Mouse (Mus musculus) heart, embryonic 12.5 days (tissue): Measurements from ENCODE around the gene Colq. TPM values are rescaled to one million over a fixed set of nuclear protein-coding genes. Genes with fewer than 3 reads are reported as not detected.

Experiments
- ATAC-seq: fragments of 200-750 bp; cut with Nextera tagmentation; 2 replicates; pipeline ENCODE4 v1.8.0; 2017; ENCODE audit warnings: moderate TSS enrichment, moderate library complexity; ENCODE audit not compliant: insufficient number of reproducible peaks, low FRiP score
- H3K27ac ChIP-seq: fragments of 300-500 bp; sonication (generic); 2 replicates; pipeline ENCODE4 v1.5.1; 2016; ENCODE audit warnings: mild to moderate bottlenecking, moderate library complexity; ENCODE audit not compliant: poor library complexity, severe bottlenecking
- H3K27me3 ChIP-seq: fragments of 300-500 bp; sonication (generic); replicated peaks from 2 replicates; pipeline ENCODE4 v1.6.1; 2016; ENCODE audit warnings: mild to moderate bottlenecking, moderate library complexity
- H3K36me3 ChIP-seq: fragments of 300-500 bp; sonication (generic); 2 replicates; pipeline ENCODE4 v1.6.1; 2016; ENCODE audit warnings: mild to moderate bottlenecking, moderate library complexity
- H3K4me1 ChIP-seq: fragments of 300-500 bp; sonication (generic); replicated peaks from 2 replicates; pipeline ENCODE4 v1.6.1; 2016; ENCODE audit warnings: mild to moderate bottlenecking
- H3K4me2 ChIP-seq: fragments of 300-500 bp; sonication (generic); 2 replicates; pipeline ENCODE4 v1.6.1; 2016; ENCODE audit warnings: mild to moderate bottlenecking, moderate library complexity
- H3K4me3 ChIP-seq: fragments of 300-500 bp; sonication (generic); 2 replicates; pipeline ENCODE4 v1.5.1; 2016; ENCODE audit warnings: mild to moderate bottlenecking
- H3K9ac ChIP-seq: fragments of 300-500 bp; sonication (generic); 2 replicates; pipeline ENCODE4 v1.6.1; 2016; ENCODE audit warnings: mild to moderate bottlenecking, moderate library complexity
- H3K9me3 ChIP-seq: fragments of 300-500 bp; sonication (generic); replicated peaks from 2 replicates; pipeline ENCODE4 v1.6.1; 2016; ENCODE audit warnings: mild to moderate bottlenecking, moderate library complexity
- WGBS: fragments of 180-500 bp; shearing (Covaris S2); methylation state at CpG from one replicate; pipeline ENCODE4 v1.1.7; 2016; 5-methylcytosine and 5-hydroxymethylcytosine counted together
- polyA plus RNA-seq: library from polyadenylated mRNA; unstranded; fragments of >200 nt; fragmentation: Nextera tagmentation; extraction: Ambion mirVana; gene quantifications from 2 replicates; pipeline ENCODE4 v1.2.1, GENCODE M21; 2016

Gene Colq
- polyA plus RNA-seq, 1 experiment from 2014 or later, result 7.6 TPM

DNA sequence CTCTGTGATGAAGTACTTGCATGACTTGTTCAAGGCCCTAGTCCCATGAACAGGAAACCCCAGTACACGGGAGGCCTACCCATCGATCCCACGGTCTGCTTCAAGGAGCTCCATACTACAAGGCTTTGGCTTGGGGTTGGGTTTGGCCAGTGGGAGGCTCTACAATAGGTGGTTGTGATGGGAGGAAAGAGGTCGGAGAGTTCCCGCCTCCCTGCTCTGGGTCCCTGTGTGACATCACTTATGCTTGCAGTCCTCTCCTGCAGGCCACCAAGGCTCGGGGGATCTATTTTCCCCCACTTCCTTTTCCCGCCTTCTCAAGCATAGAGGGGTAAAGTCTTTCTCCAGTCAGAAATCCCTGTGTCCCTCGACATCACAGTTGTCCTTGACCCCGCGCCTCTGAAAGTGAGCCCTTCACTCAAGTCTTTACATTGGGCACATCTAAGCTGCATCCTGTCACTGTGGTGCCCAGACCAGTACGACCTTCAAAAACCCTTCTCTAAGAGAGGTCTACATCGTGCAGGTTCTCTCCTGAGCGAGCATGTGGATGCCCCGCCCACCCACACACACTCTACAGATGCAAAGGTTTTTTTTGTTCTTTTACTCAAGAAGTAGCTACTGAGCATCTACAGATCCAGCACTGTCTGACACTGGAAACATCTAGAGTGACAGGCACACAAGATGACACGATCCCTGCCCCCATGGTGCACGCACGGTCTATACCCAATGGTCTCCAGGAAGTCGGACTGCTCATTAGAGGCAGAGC lies 16.1 kb downstream of the Colq start:
- Histone ChIP-seq H3K27me3 (no peaks in the 10 kb centered on the region), H3K4me1 (peaks cover 56% of the 10 kb centered on the region), H3K4me2 (peak overlapping the region; percentile 57; the same call in 1 of the 2 replicates), H3K9me3 (no peaks in the 10 kb centered on the region), H3K9ac (no peak overlapping the region), H3K36me3 (no peaks in the 10 kb centered on the region), H3K4me3 (no peak overlapping the region), H3K27ac (no peak overlapping the region)
- no peak for ATAC-seq
- WGBS, result 86% methylated on average over 18 of the region's 18 CpGs

DNA sequence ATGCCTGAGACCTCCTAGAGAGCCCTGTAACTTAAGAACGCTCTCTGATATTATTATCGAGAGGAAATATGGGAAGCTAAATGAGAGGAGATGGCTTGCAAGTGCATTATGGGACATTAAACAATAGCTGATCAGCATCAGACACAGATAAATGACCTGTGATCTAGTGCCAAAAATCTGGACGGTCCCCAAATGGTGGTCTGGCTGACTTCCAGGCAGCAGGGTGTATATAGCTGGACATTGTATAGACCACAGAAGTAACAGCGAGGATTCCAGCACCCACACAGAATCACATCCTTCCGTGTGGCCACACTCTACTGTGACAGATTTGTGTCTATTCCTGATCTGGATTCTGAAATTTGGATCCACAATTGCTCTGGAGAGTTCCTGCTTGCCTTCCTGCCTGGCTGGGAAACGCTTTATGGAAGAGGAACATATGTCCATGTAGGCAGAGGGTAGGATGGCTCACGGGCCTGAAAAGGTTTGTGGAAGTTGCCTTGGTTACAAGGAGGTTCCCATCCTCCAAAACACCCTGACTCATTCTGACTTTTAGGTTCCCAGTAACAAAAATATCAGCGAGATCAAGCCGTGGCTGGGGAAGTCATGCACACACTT lies 18.5 kb downstream of the Colq start:
- no peak overlapping the region for H3K27ac ChIP-seq
- H3K36me3 ChIP-seq, result no peaks in the 10 kb centered on the region
- H3K27me3 ChIP-seq, result no peaks in the 10 kb centered on the region
- no peak overlapping the region for H3K4me2 ChIP-seq
- no peak overlapping the region for H3K4me3 ChIP-seq
- H3K4me1 ChIP-seq, result peaks cover 64% of the 10 kb centered on the region
- no peak for ATAC-seq
- no peak overlapping the region for H3K9ac ChIP-seq
- no peaks in the 10 kb centered on the region for H3K9me3 ChIP-seq
- 78% methylated on average over 9 of the region's 9 CpGs for WGBS

DNA sequence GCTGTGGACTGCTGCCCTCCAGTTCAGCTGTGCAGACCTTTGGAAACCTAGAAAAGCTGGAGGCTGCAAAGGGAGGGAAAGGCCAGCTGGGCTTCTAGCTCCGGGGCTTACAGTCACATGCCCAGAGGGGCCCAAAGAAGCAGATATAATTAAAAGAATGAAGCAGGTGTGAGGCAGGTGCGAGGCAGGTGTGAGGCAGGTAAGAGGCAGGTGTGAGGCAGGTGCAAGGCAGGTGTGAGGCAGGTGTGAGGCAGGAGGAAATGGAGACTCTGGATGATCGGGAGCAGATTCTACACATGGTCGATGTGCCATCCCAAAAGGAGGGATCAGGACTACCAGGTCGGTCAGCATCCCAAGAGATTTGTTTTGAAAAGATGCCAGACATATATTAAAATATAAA lies 19.7 kb downstream of the Colq start:
- H3K27me3 ChIP-seq, result no peaks in the 10 kb centered on the region
- no peak for ATAC-seq
- WGBS, result 89% methylated on average over 5 of the region's 5 CpGs
- no peaks in the 10 kb centered on the region for H3K9me3 ChIP-seq
- no peak overlapping the region for H3K4me3 ChIP-seq
- peaks cover 52% of the 10 kb centered on the region for H3K4me1 ChIP-seq
- H3K36me3 ChIP-seq, result no peaks in the 10 kb centered on the region
- H3K4me2 ChIP-seq, result no peak overlapping the region
- no peak overlapping the region for H3K9ac ChIP-seq
- no peak overlapping the region for H3K27ac ChIP-seq

DNA sequence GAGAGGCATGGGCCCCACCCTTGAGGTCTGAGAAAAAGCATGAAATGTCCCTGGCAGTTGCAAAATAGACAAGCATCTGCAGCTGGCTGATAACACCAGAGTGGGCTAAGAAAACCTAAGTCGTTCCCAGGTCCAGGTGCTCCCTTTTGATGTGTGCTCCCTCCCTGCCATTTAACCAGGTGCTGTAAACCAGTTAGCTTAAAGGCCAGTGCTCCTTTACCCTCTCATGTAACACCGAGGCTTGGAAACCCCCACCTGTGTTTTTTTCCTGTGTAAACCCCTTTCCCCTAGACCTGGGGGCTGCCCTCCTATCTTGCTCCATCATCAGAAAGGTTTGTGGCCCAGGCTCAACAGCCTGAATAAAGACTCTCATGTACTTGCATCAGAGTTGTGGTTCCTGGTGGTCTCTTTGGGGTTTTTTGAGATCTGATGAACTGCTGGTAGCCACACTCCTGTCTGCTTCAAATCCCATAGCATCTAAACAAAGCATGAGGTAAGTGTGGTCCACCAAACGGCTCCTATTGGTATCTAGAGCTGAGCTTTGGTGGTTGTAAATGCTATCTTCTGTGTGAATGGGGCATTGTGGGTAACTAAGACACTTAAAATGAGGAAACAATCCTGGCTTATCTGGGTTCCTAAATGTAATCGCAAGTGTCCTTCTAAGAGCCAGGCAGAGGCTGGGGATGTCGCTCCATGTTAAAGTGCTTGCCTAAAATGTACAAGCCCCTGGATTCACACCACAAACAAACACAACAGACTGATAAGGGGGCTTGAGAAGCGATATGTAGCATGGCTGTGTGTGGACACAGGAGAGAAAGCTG lies 20.8 kb downstream of the Colq start:
- Histone ChIP-seq H3K4me1 (peaks cover 47% of the 10 kb centered on the region), H3K27me3 (no peaks in the 10 kb centered on the region), H3K36me3 (no peaks in the 10 kb centered on the region), H3K27ac (no peak overlapping the region), H3K4me2 (no peak overlapping the region), H3K9me3 (no peaks in the 10 kb centered on the region), H3K4me3 (no peak overlapping the region), H3K9ac (no peak overlapping the region)
- ATAC-seq, result no peak
- WGBS, result 24% methylated on average over 6 of the region's 6 CpGs

DNA sequence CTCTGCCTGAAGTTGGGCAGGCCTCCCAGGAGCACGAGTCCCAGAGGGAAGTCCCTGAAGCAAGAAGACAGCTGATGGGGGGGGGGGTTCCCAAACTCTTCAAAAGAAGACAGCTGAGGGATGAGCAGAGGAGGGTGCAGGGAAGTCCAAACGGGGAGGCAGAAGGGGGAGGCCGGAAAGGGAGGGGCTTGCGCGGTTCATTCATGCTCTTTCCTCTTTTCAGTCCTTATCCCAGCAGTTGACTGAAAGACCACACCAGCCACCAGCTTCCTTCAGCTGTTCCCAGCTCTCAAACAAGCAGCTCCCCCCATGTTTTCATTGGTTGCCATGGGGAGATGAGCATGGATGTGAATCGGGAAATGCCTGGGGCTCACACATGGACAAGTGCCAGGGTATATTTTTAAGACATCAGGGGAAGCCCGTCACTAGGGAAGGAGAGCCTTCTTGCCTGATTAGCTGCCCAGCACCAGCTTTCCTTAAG lies 22.0 kb downstream of the Colq start:
- Histone ChIP-seq H3K9ac (no peak overlapping the region), H3K36me3 (no peaks in the 10 kb centered on the region), H3K27ac (peak overlapping the region; percentile 36), H3K9me3 (no peaks in the 10 kb centered on the region), H3K27me3 (no peaks in the 10 kb centered on the region), H3K4me2 (no peak overlapping the region), H3K4me1 (peaks cover 54% of the 10 kb centered on the region), H3K4me3 (no peak overlapping the region)
- ATAC-seq, result peak; percentile 40; the same call in 1 of the 2 replicates
- 41% methylated on average over 7 of the region's 7 CpGs for WGBS

DNA sequence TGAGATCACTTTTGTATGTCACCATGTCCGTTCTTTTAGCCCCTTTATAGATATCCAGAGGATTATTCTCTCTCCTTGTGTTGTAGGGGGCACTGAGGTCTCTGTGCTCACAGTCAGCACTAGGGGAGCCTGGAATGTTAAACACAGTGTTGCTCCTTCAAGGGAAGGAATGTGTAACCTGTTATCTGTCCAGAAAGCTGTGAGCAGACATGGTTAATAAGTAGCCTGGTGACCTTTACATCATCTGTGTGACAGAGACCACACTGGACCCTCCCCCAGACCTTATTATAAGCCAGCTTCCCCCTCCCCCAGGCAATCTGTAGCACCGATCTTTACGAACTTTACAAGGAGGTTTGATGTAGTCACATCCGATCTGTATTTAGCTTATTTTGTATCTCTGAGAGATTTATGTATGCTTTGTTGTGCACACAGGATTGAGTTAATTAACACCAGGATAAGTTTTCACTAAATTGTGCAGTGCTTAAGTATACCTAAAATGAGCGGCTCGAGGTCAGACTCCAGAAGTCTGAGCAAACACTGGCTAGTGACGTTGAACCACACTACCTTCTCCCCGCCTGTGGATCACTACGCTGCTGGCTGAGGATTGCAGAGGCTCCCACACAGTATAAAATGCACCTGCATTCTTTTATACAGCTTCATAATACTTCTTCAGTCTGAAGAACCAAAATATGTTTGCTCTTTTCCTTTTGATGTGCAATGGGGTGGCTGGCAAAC lies 25.5 kb downstream of the Colq start:
- no peak overlapping the region for H3K4me3 ChIP-seq
- peaks cover 61% of the 10 kb centered on the region for H3K4me1 ChIP-seq
- no peaks in the 10 kb centered on the region for H3K9me3 ChIP-seq
- 0 out of 2 replicates have a peak, but pooled peaks cover 5% of the 10 kb centered on the region for H3K27me3 ChIP-seq
- H3K36me3 ChIP-seq, result no peaks in the 10 kb centered on the region
- H3K27ac ChIP-seq, result peak overlapping the region; percentile 77
- ATAC-seq, result no peak
- 66% methylated on average over 9 of the region's 9 CpGs for WGBS
- 0 out of 2 replicates have a peak overlapping the region, but pooled peaks have one; percentile 5 for H3K4me2 ChIP-seq
- H3K9ac ChIP-seq, result no peak overlapping the region; the same call in 1 of the 2 replicates

DNA sequence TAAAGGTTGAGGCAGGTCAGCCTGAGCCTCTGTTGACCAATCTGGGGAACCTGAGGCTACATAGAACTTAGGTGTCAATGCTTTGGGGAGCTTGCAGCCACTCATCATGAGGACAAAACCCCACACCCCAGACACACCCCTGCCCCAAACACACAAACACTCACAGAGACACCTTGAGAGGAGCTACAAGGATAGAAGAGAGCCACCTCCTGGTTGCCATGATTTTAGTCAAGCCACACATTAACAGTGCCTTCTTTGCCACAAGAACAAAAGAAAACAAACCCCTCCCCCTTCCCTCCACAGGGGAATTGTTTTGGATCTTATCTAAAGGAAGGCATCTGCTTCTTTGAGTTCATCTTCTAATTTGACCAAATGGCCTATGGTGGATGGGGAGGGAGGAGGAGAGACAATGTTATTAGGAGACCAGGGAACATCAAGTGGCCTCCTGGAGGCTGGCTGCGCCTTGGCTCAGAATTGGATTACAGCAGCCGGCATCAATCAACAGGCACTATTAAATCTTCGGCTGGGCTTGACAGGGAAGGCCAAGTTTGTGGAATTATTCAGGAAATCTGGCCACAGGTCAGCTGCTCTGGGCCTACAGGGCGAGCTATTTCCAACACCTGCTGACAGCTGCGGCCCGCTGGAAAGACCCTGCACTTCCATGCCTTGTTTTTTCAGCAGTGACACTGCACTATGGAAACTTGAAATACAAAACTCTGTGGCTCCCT lies 26.5 kb downstream of the Colq start:
- H3K9me3 ChIP-seq, result no peaks in the 10 kb centered on the region
- 0 out of 2 replicates have a peak, but pooled peaks cover 5% of the 10 kb centered on the region for H3K27me3 ChIP-seq
- H3K36me3 ChIP-seq, result no peaks in the 10 kb centered on the region
- 0 out of 2 replicates have a peak overlapping the region, but pooled peaks have one; percentile 5 for H3K4me2 ChIP-seq
- H3K27ac ChIP-seq, result peak overlapping the region; percentile 77
- WGBS, result 6% methylated on average over 6 of the region's 6 CpGs
- no peak overlapping the region for H3K4me3 ChIP-seq
- H3K9ac ChIP-seq, result no peak overlapping the region
- no peak for ATAC-seq
- H3K4me1 ChIP-seq, result peaks cover 61% of the 10 kb centered on the region

DNA sequence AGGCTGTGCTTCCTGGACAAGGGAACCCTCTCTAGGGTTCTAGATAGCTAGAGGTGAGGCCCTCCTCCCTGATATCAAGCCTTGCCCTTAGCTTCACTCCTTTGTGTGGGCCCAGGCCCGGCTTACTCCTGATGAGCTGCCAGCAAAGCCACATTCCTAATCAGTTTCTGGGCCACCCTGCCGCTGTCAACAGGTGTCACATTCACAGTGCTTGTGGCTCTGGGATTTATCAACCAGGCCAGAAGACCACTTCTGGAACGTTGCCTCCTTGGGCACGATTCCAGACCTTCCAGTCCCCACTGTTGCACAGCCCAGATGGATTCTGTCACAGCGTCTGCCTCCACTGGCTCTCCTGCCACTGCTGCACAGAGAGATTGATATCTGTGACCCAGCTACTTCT lies 30.3 kb downstream of the Colq start:
- 2% methylated on average over 5 of the region's 5 CpGs for WGBS
- peaks cover 12% of the 10 kb centered on the region; the same call in 1 of the 2 replicates for H3K27me3 ChIP-seq
- H3K27ac ChIP-seq, result peak overlapping the region; percentile 67
- no peaks in the 10 kb centered on the region for H3K9me3 ChIP-seq
- H3K36me3 ChIP-seq, result no peaks in the 10 kb centered on the region
- H3K4me2 ChIP-seq, result no peak overlapping the region
- no peak overlapping the region for H3K9ac ChIP-seq
- ATAC-seq, result peak; percentile 81
- H3K4me1 ChIP-seq, result peaks cover 55% of the 10 kb centered on the region
- no peak overlapping the region for H3K4me3 ChIP-seq

DNA sequence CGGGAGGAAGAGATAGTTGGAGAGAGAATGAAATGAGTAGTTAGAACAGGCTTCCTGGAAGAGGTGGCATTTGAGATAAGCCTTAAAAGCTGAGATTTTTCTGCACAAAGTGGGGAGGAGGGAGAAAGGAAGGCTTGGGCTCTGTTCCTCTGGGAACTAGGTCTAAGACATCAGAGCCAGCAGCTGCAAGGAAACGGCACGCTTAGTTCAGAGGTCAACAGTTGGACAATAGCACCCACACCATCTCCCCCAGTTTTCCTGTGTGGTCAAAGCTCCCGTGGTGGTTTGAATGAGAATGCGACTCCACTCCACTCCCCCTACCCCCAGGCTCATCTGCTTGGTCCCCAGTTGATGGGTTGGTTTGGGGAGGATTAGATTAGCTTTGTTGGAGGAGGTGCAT lies 31.9 kb downstream of the Colq start:
- no peak overlapping the region for H3K4me2 ChIP-seq
- no peak overlapping the region for H3K27ac ChIP-seq
- WGBS, result 49% methylated on average over 5 of the region's 5 CpGs
- ATAC-seq, result no peak
- no peak overlapping the region for H3K9ac ChIP-seq
- H3K4me1 ChIP-seq, result peaks cover 42% of the 10 kb centered on the region
- no peaks in the 10 kb centered on the region for H3K36me3 ChIP-seq
- H3K9me3 ChIP-seq, result no peaks in the 10 kb centered on the region
- H3K4me3 ChIP-seq, result no peak overlapping the region
- peaks cover 12% of the 10 kb centered on the region; the same call in 1 of the 2 replicates for H3K27me3 ChIP-seq

DNA sequence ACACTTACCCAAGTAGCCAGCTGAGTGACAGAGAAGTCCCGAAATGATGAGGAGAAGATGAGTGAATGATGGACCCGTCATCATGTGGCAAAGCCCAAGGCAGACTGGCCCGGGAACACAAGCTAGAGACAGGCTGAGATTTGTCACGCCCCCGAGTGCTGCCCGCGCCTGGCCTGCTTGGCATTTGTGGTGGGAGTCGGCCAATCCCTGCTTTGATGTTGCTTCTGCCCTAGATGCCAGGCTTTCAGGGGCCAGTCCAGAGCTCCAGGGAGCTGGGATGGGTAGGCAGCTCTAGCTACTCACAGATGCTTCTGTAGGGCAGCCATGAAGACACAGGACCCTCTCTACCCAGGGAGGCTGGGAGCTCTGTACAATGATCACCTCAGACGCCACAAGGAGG lies 33.4 kb downstream of the Colq start:
- no peak overlapping the region for H3K27ac ChIP-seq
- no peak overlapping the region for H3K4me2 ChIP-seq
- no peaks in the 10 kb centered on the region for H3K9me3 ChIP-seq
- WGBS, result 74% methylated on average over 9 of the region's 9 CpGs
- no peak overlapping the region for H3K4me3 ChIP-seq
- peaks cover 38% of the 10 kb centered on the region for H3K4me1 ChIP-seq
- no peak for ATAC-seq
- no peaks in the 10 kb centered on the region for H3K36me3 ChIP-seq
- H3K27me3 ChIP-seq, result peaks cover 12% of the 10 kb centered on the region; the same call in 1 of the 2 replicates
- no peak overlapping the region for H3K9ac ChIP-seq
